Mouse (Mus musculus): ENCODE data around the gene Frrs1.

DNA sequence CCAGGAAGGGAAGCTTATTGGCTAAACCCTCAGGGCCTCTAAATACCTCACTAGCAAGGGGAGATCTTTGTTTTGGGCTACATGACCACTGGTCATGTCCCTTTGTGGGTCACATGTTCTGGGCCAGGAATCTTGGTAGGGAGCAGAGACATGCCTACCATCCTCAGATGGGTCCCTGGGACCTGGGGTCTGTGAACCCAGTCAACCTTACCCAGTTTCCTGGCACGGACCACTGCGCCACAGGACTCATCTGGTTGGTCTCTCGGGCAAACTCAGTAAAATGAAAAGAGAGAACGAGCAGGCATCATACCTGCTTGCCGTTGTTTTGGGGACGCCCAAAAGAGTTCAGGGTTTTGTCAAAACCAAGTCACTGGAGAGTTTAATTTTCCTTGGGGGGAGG is 25.0 kb upstream of the Frrs1 start:
- TF ChIP-seq CTCF (conservative IDR thresholded peaks at IDR 0.05; ENCODE audit: low read length) (no peak), NANOG (IDR thresholded peaks at IDR 0.05; ENCODE audit: borderline replicate concordance, low read length) (no peak)

All from E14TG2a.4 (cell line).